Mouse (Mus musculus) midbrain, embryonic 14.5 days (tissue): ENCODE results near the gene Vmn1r50. TPM values are rescaled to one million over a fixed set of nuclear protein-coding genes. Genes with fewer than 3 reads are reported as not detected.
"Not testable (repeated sequence)": the region's sequence is repeated elsewhere in the genome, so short reads cannot be mapped to it uniquely, and the experiment has no call there.

Experiments used
- ATAC-seq: fragments of 200-750 bp; cut with Nextera tagmentation; 2 replicates; pipeline ENCODE4 v1.8.0; 2017; ENCODE audit warnings: moderate number of reproducible peaks, moderate library complexity; ENCODE audit not compliant: low FRiP score, low TSS enrichment
- DNase-seq: peaks from one replicate; pipeline ENCODE4 v3.0.0-alpha.2; 2015
- H3K27ac ChIP-seq: fragments of 300-500 bp; sonication (generic); replicated peaks from 2 replicates; pipeline ENCODE4 v1.5.1; 2014; ENCODE audit warnings: mild to moderate bottlenecking, low read depth, low read length, moderate library complexity
- H3K27me3 ChIP-seq: fragments of 300-500 bp; sonication (generic); 2 replicates; pipeline ENCODE4 v1.6.1; 2014; ENCODE audit warnings: low read length, control low read depth, mixed read lengths; ENCODE audit not compliant: control insufficient read depth, insufficient read depth
- H3K36me3 ChIP-seq: fragments of 300-500 bp; sonication (generic); 2 replicates; pipeline ENCODE4 v1.6.1; 2014; ENCODE audit warnings: low read length, control low read depth; ENCODE audit not compliant: control insufficient read depth, insufficient read depth
- H3K4me1 ChIP-seq: fragments of 300-500 bp; sonication (generic); 2 replicates; pipeline ENCODE4 v1.6.1; 2014; ENCODE audit warnings: mild to moderate bottlenecking, antibody characterized with exemption, low read length, control low read depth; ENCODE audit not compliant: control insufficient read depth, insufficient read depth
- H3K4me2 ChIP-seq: fragments of 300-500 bp; sonication (generic); 2 replicates; pipeline ENCODE4 v1.6.1; 2014; ENCODE audit warnings: mild to moderate bottlenecking, low read length, moderate library complexity
- H3K4me3 ChIP-seq: fragments of 300-500 bp; sonication (generic); replicated peaks from 2 replicates; pipeline ENCODE4 v1.5.1; 2014; ENCODE audit warnings: low read depth, low read length
- H3K9ac ChIP-seq: fragments of 300-500 bp; sonication (generic); replicated peaks from 2 replicates; pipeline ENCODE4 v1.6.1; 2014; ENCODE audit warnings: mild to moderate bottlenecking, low read length, moderate library complexity
- H3K9me3 ChIP-seq: fragments of 300-500 bp; sonication (generic); 2 replicates; pipeline ENCODE4 v1.6.1; 2016; ENCODE audit warnings: low read length, control low read depth, mixed read lengths; ENCODE audit not compliant: control insufficient read depth
- whole genome bisulfite sequencing: fragments of 180-500 bp; shearing (Covaris S2); extraction: QIAGEN DNeasy Blood & Tissue Kit; methylation state at CpG from one replicate; pipeline ENCODE4 v1.1.7; 2014; 5-methylcytosine and 5-hydroxymethylcytosine counted together
- polyA plus RNA-seq: library from polyadenylated mRNA; unstranded; fragments of >200 nt; fragmentation: Nextera tagmentation; extraction: Ambion mirVana; gene quantifications from 2 replicates; pipeline ENCODE4 v1.2.1, GENCODE M21; 2014

Vmn1r50 gene
- not detected in 2 replicates for polyA plus RNA-seq

- Histone ChIP-seq H3K36me3 (no peaks in the 10 kb centered on the region), H3K9me3 (0 out of 2 replicates have a peak, but pooled peaks cover 3% of the 10 kb centered on the region), H3K27me3 (no peaks in the 10 kb centered on the region), H3K4me1 (no peaks in the 10 kb centered on the region), H3K4me2 (no peak within 1 kb of the TSS), H3K4me3 (no peak within 1 kb of the TSS), H3K27ac (no peak within 1 kb of the TSS), H3K9ac (no peak within 1 kb of the TSS)
- ATAC-seq: no peak
- 62% methylated on average over 2 of the region's 2 CpGs for WGBS
- no peak for DNase-seq
Observed at GRCm38 (mm10) chr6:90101130-90101529, at the start of gene Vmn1r50. Vmn1r50 (plus strand) TSS chr6:90101430.

GRCm38 (mm10) chr6:90078406-90078805, 22.8 kb upstream of the Vmn1r50 start, which contains the start of gene Vmn1r49:
Vmn1r49 (minus strand) TSS chr6:90078506.
- Histone ChIP-seq H3K36me3 (no peaks in the 10 kb centered on the region), H3K4me1 (no peaks in the 10 kb centered on the region), H3K27ac (no peak within 1 kb of the TSS), H3K4me2 (no peak within 1 kb of the TSS), H3K4me3 (no peak within 1 kb of the TSS), H3K9me3 (no peaks in the 10 kb centered on the region), H3K9ac (no peak within 1 kb of the TSS), H3K27me3 (no peaks in the 10 kb centered on the region)
- ATAC-seq (no peak), DNase-seq (no peak)
- 81% methylated on average over 4 of the region's 4 CpGs for WGBS

GRCm38 (mm10) chr6:90100566-90100965, 664 bp upstream of the Vmn1r50 start:
- Histone ChIP-seq H3K36me3 (no peaks in the 10 kb centered on the region), H3K4me2 (no peak overlapping the region), H3K4me3 (no peak overlapping the region), H3K27ac (no peak overlapping the region), H3K27me3 (no peaks in the 10 kb centered on the region), H3K9ac (no peak overlapping the region), H3K9me3 (0 out of 2 replicates have a peak, but pooled peaks cover 3% of the 10 kb centered on the region), H3K4me1 (no peaks in the 10 kb centered on the region)
- ATAC-seq (no peak), DNase-seq (no peak)
- WGBS: 92% methylated on average over 2 of the region's 2 CpGs

- not testable (repeated sequence) for H3K36me3 ChIP-seq, DNase-seq, H3K27ac ChIP-seq, H3K9ac ChIP-seq, ATAC-seq, H3K4me3 ChIP-seq, H3K9me3 ChIP-seq, H3K4me1 ChIP-seq, H3K27me3 ChIP-seq, H3K4me2 ChIP-seq
- 89% methylated on average over 1 of the region's 1 CpGs for WGBS
Observed at GRCm38 (mm10) chr6:90122296-90122695, 21.1 kb downstream of the Vmn1r50 start, which contains the start of gene Vmn1r51. Vmn1r51 (plus strand) TSS chr6:90122596.

Other genes with a start within 250 kb of the Vmn1r50 start
- not detected in 2 replicates for gene Vmn1r42, start 225.0 kb upstream of the Vmn1r50 start, polyA plus RNA-seq
- gene Vmn1r43, start 225.0 kb upstream of the Vmn1r50 start, polyA plus RNA-seq: not detected in 2 replicates
- gene Vmn1r44, start 217.8 kb upstream of the Vmn1r50 start, polyA plus RNA-seq: not detected in 2 replicates
- gene Vmn1r45, start 160.8 kb upstream of the Vmn1r50 start, polyA plus RNA-seq: not detected in 2 replicates
- gene Vmn1r46, start 132.1 kb upstream of the Vmn1r50 start, polyA plus RNA-seq: not detected in 2 replicates
- gene Vmn1r47, start 85.3 kb upstream of the Vmn1r50 start, polyA plus RNA-seq: not detected in 2 replicates
- gene Vmn1r48, start 64.6 kb upstream of the Vmn1r50 start, polyA plus RNA-seq: not detected in 2 replicates
- gene Vmn1r49, start 22.9 kb upstream of the Vmn1r50 start, polyA plus RNA-seq: not detected in 2 replicates
- 0.07 TPM in 1 of 2 replicates, not detected in the other for gene Vmn1r51, start 21.2 kb downstream of the Vmn1r50 start, polyA plus RNA-seq
- gene Vmn1r52, start 73.4 kb downstream of the Vmn1r50 start, polyA plus RNA-seq: 0.09 TPM in 1 of 2 replicates, not detected in the other
- gene V1ra8, start 101.4 kb downstream of the Vmn1r50 start, polyA plus RNA-seq: not detected in 2 replicates
- gene Vmn1r53, start 123.0 kb downstream of the Vmn1r50 start, polyA plus RNA-seq: not detected in 2 replicates
- not detected in 2 replicates for gene Vmn1r54, start 144.9 kb downstream of the Vmn1r50 start, polyA plus RNA-seq
- not detected in 2 replicates for gene BC048671, start 199.8 kb downstream of the Vmn1r50 start, polyA plus RNA-seq
- 0.22 TPM in 1 of 2 replicates, not detected in the other for gene Chst13, start 223.8 kb downstream of the Vmn1r50 start, polyA plus RNA-seq
- gene Uroc1, start 231.9 kb downstream of the Vmn1r50 start, polyA plus RNA-seq: not detected in 2 replicates